31 mouse cellular contexts compared by ENCODE assay signal in the genomic region with DNA sequence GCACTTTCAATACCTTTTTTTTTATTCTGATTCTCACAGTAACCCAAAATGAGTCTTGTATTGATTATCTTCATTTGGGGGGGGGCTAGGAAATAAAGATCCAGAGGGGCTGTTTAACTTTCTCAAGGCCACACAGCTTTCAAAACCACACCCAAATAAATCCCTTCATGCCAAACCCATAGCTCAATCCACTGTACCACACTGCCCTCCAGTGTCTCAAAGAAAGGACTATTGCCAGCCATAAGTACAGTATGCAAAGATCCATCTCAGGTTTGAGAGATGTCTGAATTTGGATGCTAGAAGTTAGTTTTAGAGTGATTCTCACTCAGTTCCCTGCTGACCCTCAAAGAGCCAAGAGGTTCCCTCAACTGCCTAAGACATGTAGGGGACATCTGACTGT.
DNase-seq lines count a peak whose midpoint lies in the region; ATAC-seq and TF ChIP-seq lines count a peak whose summit lies in the region.
"Had no signal": no experiment of that assay in that cellular context is flagged by ENCODE, and none has a peak within 500 bp of the region (broad histone marks: within the 10 kb centered on the region; RNA-seq: fewer than 3 reads in every experiment).

No protein-coding gene starts in this region.

- TF ChIP-seq CTCF in liver, postnatal 0 days (IDR thresholded peaks at IDR 0.05; ENCODE audit: low read depth): no peak; the same call in 1 of the 2 replicates

- H3K27ac ChIP-seq in liver, embryonic 11.5 days (ENCODE audit: low read depth, low read length): no peak overlapping the region
- H3K27ac ChIP-seq in liver, postnatal 0 days (ENCODE audit: low read depth): no peak overlapping the region
- H3K27ac ChIP-seq: embryonic facial prominence, embryonic 10.5 days; embryonic facial prominence, embryonic 15.5 days; forebrain, embryonic 13.5 days; heart, adult 2 months; hindbrain, embryonic 14.5 days; kidney, postnatal 0 days; limb, embryonic 10.5 days; limb, embryonic 15.5 days; liver, embryonic 14.5 days; midbrain, embryonic 12.5 days had no signal

- TF ChIP-seq EP300 in liver, postnatal 0 days (IDR thresholded peaks at IDR 0.05; ENCODE audit: low read depth): no peak

- no peak for ATAC-seq in CD4-positive, CD25-positive, alpha-beta regulatory T cell, adult 4 months
- no peak for ATAC-seq in liver, embryonic 11.5 days (replicated peaks; ENCODE audit: low FRiP score)
- no peak for ATAC-seq in liver, postnatal 0 days
- ATAC-seq: forebrain, embryonic 13.5 days had no signal

- H3K9ac ChIP-seq in liver, embryonic 11.5 days (ENCODE audit: low read depth, low read length): no peak overlapping the region
- H3K9ac ChIP-seq in liver, postnatal 0 days (replicated peaks): no peak overlapping the region
- H3K9ac ChIP-seq: embryonic facial prominence, embryonic 15.5 days; forebrain, embryonic 13.5 days; heart, embryonic 12.5 days; hindbrain, embryonic 14.5 days; limb, embryonic 15.5 days; liver, embryonic 14.5 days; lung, embryonic 14.5 days; midbrain, embryonic 12.5 days had no signal

- no peaks in the 10 kb centered on the region for H3K27me3 ChIP-seq in liver, embryonic 11.5 days (replicated peaks; ENCODE audit: control insufficient read depth, insufficient read depth, low read length)
- H3K27me3 ChIP-seq in liver, postnatal 0 days (ENCODE audit: insufficient read depth, low read length): no peaks in the 10 kb centered on the region
- H3K27me3 ChIP-seq in splenic B cell, adult 2 months (ENCODE audit: control insufficient read depth, insufficient read depth, low read length, poor library complexity, severe bottlenecking): no peaks in the 10 kb centered on the region
- H3K27me3 ChIP-seq: embryonic facial prominence, embryonic 15.5 days; forebrain, embryonic 13.5 days; heart, embryonic 12.5 days; limb, embryonic 15.5 days; megakaryocyte, embryonic 14.5 days; midbrain, embryonic 12.5 days had no signal

- H3K9me3 ChIP-seq in liver, embryonic 11.5 days (ENCODE audit: control insufficient read depth, low read length): no peaks in the 10 kb centered on the region
- 0 out of 2 replicates have a peak, but pooled peaks cover 3% of the 10 kb centered on the region for H3K9me3 ChIP-seq in liver, postnatal 0 days (ENCODE audit: low read length)
- H3K9me3 ChIP-seq: embryonic facial prominence, embryonic 10.5 days; embryonic facial prominence, embryonic 15.5 days; limb, embryonic 10.5 days; limb, embryonic 15.5 days had no signal

- no peaks in the 10 kb centered on the region for H3K36me3 ChIP-seq in liver, embryonic 11.5 days (ENCODE audit: control insufficient read depth, insufficient read depth, low read length)
- no peaks in the 10 kb centered on the region for H3K36me3 ChIP-seq in liver, postnatal 0 days (replicated peaks; ENCODE audit: insufficient read depth, low read length)
- H3K36me3 ChIP-seq in splenic B cell, adult 2 months (ENCODE audit: control insufficient read depth, insufficient read depth, low read length, poor library complexity, severe bottlenecking): no peaks in the 10 kb centered on the region
- H3K36me3 ChIP-seq: embryonic facial prominence, embryonic 10.5 days; embryonic facial prominence, embryonic 15.5 days; G1E; heart, embryonic 12.5 days; limb, embryonic 10.5 days; limb, embryonic 15.5 days; midbrain, embryonic 12.5 days had no signal

- no peak overlapping the region for H3K4me3 ChIP-seq in liver, embryonic 11.5 days (ENCODE audit: low read depth, low read length)
- H3K4me3 ChIP-seq in liver, postnatal 0 days (ENCODE audit: low read depth, low read length): no peak overlapping the region
- H3K4me3 ChIP-seq: embryonic facial prominence, embryonic 10.5 days; embryonic facial prominence, embryonic 15.5 days; forebrain, embryonic 13.5 days; heart, adult 2 months; heart, embryonic 12.5 days; limb, embryonic 10.5 days; limb, embryonic 15.5 days; midbrain, embryonic 12.5 days had no signal

- no peak overlapping the region for H3K4me2 ChIP-seq in liver, embryonic 11.5 days
- H3K4me2 ChIP-seq in liver, postnatal 0 days (ENCODE audit: low read depth, low read length): no peak overlapping the region
- H3K4me2 ChIP-seq: embryonic facial prominence, embryonic 15.5 days; forebrain, embryonic 13.5 days; heart, embryonic 12.5 days; hindbrain, embryonic 14.5 days; limb, embryonic 15.5 days; lung, embryonic 14.5 days; midbrain, embryonic 12.5 days had no signal

- DNase-seq in CD4-positive, CD25-positive, alpha-beta regulatory T cell, adult 2 months (ENCODE audit: low read depth, low spot score): peak; percentile 21
- DNase-seq in liver, embryonic 11.5 days (ENCODE audit: low spot score): peak; percentile 21
- no peak for DNase-seq in liver, postnatal 0 days
- peak; percentile 64 for DNase-seq in NIH3T3 (ENCODE audit: low read depth)
- peak; percentile 16 for DNase-seq in splenic B cell, adult 2 months (ENCODE audit: low read depth, low spot score)
- no peak for DNase-seq in adrenal gland, adult 18-20 months (ENCODE audit: low spot score in 2 of 2)
- DNase-seq in neural tube, embryonic 10.5 days (ENCODE audit: extremely low spot score, low spot score): no peak
- DNase-seq: adrenal gland, adult 8-10 months; cerebellum, adult 8-10 months; cerebellum, postnatal 25 days; gastrocnemius, postnatal 36 days; heart, adult 2 months; kidney, adult 18-20 months; kidney, postnatal 4 days; lung, embryonic 14.5 days; lung, postnatal 36 days; right cerebral cortex, adult 18-20 months; spleen, adult 18-20 months had no signal

- no peaks in the 10 kb centered on the region for H3K4me1 ChIP-seq in liver, embryonic 11.5 days (replicated peaks; ENCODE audit: control insufficient read depth, insufficient read depth, low read length)
- 0 out of 2 replicates have a peak, but pooled peaks cover 2% of the 10 kb centered on the region for H3K4me1 ChIP-seq in liver, postnatal 0 days (ENCODE audit: insufficient read depth)
- H3K4me1 ChIP-seq: embryonic facial prominence, embryonic 10.5 days; embryonic facial prominence, embryonic 15.5 days; forebrain, embryonic 13.5 days; limb, embryonic 10.5 days; limb, embryonic 15.5 days; midbrain, embryonic 12.5 days had no signal

Comparison
In these comparisons a context has a peak if more than half of its experiments do, and no peak if none do; other contexts are left out.
1. DNase-seq: peak in CD4-positive, CD25-positive, alpha-beta regulatory T cell, adult 2 months (single experiment), liver, embryonic 11.5 days (single experiment), NIH3T3 (single experiment) and splenic B cell, adult 2 months (single experiment); none in liver, postnatal 0 days (single experiment), adrenal gland, adult 18-20 months (0 of 2) and neural tube, embryonic 10.5 days (single experiment).